Mouse (Mus musculus) ES-Bruce4 (cell line): ENCODE measurements at regions not wholly inside any gene's neighbourhood (a gene's known extent, or its start where the extent isn't known, plus 50 kb on each side); places are given as distances from the start of the nearest gene placed in this dataset.

Experiments used
- CTCF ChIP-seq: IDR thresholded peaks from one replicate; pipeline ENCODE4 v1.8.1; 2011; ENCODE audit warnings: low read depth, low read length
- EP300 ChIP-seq: IDR thresholded peaks from 2 replicates; pipeline ENCODE4 v1.6.1; 2011; ENCODE audit warnings: low read depth, low read length; ENCODE audit not compliant: insufficient read depth

- TF ChIP-seq CTCF (no peak), EP300 (no peak)
Measured at GRCm38 (mm10) chr2:30722263-30723050, 81.0 kb downstream of the 1700001O22Rik start.
